Mouse (Mus musculus): Measurements from ENCODE around the gene Fam189b.
"Not testable (repeated sequence)": the region's sequence is repeated elsewhere in the genome, so short reads cannot be mapped to it uniquely, and the experiment has no call there.

Gene Fam189b

DNA sequence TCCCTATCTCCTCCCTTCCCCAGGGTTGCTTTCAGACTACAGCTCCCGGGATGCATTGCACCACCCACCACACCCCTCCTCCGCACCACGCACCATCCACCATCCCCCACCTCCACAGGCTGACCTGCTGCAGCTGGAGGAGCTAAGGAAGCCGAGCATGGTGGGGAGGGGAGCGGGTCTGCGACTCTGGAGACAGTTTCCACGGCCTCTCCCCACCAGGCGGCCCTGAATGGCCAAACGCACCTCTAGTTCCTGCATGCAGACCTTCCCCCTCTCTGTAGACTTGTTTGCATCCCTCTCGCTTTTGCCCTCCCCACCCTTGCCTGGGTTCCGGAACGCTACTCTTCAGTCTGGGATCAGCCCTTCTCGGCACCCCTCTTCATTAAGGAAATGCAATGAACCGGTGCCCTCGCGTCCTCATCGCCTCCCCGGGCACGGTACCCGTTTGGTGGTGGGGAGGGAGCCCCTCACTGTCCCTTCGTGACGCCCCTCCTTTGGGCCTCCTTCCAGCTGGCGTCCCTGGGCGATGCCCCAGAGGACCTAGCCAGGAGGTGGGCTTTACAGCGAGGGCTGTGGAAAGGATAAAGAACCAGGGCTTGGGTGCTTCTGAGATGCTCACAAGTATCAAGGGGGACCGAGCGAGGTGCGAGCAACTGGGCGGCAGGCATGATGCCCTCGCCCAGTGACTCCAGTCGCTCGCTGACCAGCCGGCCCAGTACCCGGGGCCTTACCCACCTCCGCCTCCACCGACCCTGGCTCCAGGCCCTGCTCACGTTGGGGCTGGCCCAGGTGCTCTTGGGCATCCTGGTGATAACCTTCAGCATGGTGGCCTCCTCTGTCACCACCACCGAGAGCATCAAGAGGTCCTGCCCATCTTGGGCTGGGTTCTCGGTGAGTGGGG is at the start of gene Fam189b:
TSS of gene Fam189b (plus strand) at position 86 of the 901 bp plus-strand sequence.
- DNase-seq = peak; percentile 91

DNA sequence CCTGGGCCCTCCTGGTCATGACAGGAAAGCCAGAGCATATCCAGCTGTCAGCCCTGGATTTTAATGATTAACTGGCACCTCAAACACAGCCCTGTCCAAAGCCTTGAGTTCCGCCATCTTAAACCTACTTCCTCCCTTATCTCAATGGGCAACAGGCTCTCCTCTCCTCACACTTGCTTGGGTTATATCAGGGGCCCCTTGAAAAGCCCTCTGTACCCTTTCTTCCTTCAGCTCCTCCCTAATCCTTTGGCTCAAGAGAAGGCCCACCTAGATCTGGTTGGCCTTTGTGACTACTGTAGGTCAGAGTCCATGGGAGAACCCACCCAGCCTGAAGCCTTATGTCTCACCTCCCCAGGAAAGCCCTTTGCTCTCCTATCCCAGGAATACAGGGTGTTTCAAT is 49.2 kb upstream of the Fam189b start:
- DNase-seq = no peak

DNA sequence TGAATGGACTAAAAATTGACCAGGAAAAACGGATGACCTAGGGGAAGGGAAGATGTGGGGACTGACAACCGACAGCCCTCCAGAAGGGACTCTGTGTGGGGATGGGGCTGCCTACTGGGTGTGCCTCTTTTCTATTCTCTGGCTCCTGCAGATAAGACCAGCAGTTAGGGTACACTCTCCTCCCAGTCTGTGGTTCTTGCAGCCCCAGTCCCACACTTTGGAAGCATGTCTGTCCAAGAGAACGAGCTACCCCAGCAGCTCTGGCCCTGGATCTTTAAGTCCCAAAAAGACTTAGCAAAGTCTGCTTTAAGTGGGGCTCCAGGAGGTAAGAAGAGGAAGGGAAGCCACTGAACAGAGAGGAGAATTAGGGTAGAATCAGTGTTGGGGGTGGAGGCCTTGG is 47.0 kb upstream of the Fam189b start, which contains the start of gene Pklr:
TSS of gene Pklr (plus strand) at position 185 of the 400 bp plus-strand sequence.
- no peak for DNase-seq

DNA sequence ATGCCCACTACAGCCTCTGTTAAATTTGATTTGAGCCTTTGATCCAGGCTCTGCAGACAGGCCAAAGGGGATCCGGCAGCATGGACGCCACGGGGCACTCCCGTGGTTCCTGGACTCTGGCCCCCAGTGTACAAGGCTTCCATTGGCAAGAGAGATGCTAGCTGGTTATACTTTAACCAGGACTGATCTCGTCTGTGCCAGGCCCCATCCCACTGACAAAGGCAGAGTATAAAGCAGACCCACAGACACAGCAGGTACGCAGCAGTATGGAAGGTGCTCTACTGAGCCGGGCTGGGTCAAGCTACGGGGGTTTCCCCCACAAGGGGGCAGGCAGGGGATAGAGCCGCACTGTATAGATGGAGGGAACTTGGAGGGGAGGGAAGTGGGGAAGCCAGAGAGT is 46.6 kb upstream of the Fam189b start:
- no peak for DNase-seq

DNA sequence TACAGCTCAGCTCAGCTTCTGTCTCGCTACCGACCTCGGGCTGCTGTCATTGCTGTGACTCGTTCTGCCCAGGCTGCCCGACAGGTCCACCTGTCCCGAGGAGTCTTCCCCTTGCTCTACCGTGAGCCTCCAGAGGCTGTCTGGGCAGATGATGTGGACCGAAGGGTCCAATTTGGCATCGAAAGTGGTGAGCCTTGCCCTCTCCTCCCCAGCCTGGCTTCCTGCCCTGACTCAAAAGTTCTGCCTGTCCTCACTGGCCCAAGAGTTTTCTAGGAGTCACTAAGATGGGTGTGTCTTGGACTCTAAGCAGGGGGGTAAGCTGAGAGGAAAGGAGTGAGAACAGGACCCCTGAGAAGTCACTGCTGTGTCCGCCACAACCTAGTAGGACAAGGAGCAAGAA is 38.1 kb upstream of the Fam189b start:
- no peak for DNase-seq

DNA sequence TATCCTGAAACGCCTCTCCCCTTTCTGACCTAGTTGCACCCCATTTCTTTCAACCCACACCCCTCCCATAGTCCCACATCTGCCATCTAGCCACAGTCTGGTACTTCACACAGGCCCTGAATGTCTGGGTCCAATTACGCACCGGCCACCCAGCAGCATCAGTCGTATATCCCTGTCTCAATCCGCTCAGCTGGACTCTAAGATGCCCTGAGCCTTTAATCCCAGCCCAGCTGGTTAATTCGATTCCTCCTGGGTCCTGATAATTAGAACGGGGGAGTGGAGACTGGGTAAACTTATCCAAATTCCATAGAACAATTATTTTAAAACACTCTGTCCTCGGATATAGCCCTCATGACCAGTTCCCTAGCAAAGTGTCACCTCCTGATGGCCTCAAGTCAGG is 37.4 kb upstream of the Fam189b start:
- no peak for DNase-seq

DNA sequence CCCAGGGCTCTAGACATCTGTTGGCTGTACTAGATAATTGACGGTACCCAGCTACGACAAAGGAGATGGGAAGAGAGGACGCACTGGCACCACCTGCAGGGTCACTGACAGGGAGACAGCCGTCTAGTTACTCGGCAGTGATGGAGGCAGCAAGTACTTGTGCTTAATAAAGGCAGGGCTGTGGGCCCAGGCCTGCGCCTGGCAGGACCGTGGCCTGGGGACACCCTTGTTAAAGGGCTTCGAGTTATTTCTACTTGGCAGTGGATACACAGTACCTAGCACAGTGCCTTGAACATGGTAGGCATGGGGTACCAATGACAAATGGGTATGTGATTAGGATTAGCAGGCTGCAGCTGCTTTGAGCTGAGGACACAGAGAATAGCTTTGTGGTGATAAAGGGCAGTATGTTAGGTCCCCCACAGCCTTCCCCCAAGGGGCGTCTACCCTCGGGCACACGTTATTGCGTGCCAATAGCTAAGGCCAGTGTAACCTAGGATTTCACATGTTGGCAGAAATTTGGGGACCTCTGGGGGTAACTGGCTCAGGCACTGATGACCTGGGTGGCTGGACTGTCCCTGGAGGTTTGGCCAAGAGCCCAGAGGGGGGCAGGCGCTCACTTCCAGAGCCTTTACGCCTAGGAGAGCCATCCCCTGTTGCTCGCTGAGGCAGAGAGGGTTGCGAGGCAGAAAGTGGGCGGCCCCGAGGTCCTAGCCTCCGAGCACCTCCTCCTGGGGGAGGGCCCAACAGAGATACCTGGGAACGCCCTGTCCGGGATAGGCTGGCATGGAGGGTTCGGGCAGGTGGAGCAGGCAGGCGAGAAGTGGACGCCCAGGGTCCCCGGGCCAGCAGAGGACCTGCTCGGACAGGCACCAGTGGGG is 35.6 kb upstream of the Fam189b start:
- peak in 1 of 2 experiments; percentile 19 for DNase-seq

DNA sequence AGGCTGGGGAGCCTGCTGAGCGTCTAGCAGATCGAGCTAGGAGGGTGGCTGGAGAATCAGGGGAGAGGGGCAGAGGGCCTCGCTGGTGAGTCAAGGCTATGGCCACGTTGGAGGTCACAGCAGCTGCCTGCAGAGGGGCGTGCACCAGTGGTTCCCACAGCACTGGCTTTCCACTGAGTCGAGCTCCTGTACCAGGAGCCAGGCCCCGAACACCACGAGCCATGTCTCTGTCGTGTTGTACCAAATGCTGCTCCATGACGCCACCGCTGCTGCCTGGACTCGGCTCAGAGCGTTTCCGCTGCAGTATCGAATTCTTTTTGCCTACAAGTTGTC is 35.0 kb upstream of the Fam189b start:
- DNase-seq = no peak

DNA sequence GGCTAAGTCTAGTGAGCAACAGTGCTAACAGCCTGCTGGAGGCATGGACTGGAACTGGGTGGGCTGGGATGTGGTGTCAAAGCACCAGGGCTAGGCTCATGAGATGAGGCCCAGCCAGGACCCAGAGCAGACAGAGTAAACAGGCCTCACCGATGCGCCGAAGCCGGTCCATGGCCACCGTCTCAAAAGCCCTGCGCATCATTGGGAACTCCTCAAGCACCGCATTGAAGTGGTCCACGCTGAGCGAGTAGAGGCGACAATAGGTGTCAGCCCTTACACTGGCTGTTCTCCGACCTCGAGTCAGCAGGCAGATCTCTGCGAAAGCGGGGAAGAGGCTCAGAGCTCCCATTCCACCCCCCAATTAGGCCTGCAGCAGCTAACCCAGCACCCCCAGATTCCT is 34.4 kb upstream of the Fam189b start:
- DNase-seq = no peak

DNA sequence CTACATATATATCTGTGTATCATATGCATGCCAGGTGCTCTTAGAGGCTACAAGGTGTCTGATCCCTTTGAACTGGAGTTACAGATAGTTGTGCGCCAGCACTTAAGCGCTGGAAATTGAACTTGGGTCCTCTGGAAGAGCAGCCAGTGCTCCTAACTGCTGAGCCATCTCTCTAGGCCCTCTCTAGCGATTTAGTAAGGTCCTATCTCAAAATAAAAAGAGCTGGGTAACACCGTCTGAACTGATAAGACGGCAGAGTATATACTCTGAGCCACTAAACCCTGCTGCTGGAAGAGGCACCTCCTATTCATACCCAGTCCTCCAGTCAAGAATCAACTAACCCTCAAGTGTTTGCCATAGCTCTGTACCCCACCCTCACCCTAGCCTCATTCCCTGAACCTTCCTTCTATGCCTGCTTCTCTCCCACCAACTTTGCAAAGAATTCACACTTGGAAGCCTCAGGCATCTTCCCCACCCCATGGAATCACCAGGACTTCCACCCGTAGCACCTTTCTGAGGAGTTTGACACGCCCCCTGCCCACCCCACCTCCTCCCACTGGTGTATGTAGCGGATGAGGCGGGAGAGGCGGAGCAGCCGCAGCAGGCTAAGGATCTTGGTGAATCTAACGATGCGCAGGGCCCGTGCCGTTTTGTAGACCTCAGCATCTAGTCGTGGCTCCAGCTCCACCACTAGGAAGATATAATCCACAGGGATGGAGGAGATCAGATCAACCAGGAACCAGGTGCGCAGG is 30.7 kb upstream of the Fam189b start:
- DNase-seq = no peak

DNA sequence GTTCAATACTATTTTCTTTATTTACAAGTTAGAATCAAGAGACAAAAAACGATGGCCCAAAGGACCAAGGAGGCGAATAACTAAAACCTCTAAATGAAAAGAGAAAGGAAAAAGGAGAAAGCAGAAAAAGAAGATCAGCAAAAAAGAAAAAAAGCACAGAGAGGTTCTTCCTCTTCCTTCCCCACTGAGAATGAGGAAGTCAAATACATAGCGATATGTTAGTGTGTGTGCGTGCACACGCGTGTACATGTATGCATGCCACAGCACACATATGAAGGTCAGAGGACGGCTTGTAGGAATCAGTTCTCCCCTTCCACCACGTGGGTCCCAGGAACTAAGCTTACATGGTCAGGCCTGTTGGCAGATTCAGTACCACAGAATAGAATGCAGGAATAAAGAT is 26.0 kb upstream of the Fam189b start:
- DNase-seq = no peak

DNA sequence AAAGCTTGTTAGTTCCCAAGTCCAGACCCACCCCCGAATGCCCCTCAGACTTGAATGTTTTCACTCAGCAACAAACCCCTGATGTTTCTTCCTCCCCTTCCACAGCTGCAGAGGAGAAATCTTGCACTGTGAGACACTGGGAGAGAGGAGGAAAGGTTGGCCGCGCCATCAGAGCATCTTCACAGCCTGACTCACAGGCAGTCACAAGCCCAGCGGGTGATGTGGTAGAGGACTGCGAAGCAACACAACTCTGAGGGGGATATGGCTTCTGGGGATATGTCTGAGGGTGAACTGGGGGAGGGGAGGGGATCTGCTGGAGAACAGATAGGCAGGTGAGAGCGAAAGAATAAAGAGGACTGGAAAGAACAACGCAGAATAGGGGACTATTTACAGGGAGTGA is 24.3 kb upstream of the Fam189b start:
- no peak for DNase-seq

DNA sequence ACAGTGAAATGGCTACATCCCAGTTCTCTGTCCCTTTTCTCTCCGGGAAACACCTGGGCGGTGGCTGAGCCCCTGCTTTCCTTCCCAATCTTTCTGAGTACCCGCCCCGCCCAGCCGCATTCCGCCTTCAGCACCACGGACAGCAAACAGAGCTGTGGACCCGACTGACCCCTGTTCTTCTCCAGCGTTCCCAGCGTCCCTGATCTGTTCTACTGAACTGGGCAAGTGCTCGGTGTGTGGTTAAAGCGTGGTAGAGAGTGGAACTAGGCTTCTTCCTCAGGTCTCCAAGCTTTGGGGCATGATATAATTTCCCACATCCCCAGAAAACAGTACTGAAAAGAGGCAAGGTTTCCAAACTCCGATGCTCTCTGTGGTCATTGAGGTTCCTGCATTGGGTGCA is 23.7 kb upstream of the Fam189b start:
- peak in 1 of 2 experiments; percentile 31 for DNase-seq

DNA sequence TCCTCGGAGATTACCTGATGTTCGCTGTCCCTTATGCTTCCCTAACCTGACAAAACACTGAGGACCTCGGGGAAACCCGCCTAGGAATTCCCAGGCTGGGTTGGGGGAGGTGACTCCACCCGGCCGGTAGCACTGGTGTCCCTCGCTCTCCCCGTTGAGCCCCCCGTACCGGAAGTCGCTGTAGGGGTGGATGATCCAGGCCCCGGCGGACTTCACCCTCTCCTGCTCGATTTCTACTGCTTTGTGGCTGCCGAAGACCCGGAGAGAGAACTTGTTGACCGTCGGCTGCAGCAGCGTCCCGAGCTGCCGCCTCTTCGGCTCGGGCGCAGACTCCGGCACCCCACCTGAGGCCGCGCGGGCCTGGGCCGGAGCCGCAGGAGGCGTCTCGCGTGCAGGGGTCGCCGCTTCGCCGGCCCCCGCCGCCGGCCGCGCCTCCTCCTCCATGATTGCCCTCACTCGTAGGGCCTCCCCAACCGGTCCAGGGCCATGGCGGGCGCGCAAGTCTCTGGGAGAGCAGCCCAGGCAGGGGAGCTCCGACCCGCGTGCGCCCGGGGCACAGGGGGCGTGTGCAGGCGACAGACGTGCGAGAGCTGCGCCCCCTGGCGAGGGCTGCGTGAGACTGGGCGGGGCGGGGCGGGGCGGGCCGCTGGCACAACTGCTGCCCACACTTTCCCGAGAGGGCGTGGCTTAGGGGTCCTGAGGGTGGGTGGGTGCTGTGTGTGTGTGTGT is 23.2 kb upstream of the Fam189b start, which contains the start of gene Hcn3:
TSS of gene Hcn3 (minus strand) at position 581 of the 729 bp plus-strand sequence.
- peak; percentile 74 to 82 for DNase-seq

DNA sequence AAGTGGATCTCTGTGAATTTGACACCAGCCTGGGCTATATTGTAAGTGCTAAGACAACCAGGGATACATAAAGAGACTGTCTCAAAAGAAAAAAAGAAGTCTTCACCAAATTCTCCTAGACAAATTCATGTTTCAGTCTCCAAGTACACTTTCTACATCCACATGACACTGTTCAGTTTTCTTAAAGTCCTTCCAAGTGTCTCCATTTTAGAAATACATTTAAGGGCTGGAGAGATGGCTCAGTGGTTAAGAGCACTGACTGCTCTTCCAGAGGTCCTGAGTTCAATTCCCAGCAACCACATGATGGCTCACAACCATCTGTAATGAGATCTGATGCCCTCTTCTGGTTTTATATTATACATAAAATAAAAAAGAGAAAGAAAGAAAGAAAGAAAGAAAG is 21.7 kb upstream of the Fam189b start:
- not testable (repeated sequence) for DNase-seq

DNA sequence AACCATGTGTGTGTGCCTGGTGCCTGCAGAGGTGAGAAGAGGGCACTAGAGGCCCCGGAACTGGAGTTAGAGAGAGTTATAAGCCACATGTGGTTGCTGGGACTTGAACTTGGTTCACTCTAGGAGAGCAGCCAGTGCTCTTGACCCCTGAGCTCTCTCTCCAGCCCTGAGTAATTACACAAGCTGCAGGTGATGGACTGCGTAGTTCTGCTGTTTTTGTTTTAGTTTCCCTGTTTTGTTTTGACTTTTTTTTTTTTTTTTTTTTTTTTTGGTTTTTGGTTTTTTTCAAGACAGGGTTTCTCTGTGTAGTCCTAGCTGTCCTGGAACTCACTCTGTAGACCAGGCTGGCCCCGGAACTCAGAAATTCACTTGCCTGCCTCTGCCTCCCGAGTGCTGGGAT is 21.2 kb upstream of the Fam189b start:
- no peak for DNase-seq

DNA sequence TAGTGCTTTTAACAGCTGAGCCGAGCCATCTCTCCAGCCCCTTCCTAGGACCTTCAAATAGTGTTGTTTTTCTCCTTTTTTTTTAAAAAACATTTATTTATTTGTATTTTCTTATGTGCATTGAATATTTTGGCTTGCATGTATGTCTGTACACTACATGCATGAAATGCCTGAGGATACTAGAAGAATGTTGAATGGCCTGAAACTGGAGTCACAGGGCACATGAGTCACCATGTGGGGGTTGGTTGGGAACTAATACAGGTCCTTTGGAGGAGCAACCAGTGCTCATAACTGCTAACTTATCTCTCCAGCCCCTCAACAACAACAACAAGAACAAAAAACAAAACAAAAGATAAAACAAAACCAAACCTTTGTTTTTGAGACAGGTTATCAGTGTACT is 19.8 kb upstream of the Fam189b start:
- DNase-seq = no peak

DNA sequence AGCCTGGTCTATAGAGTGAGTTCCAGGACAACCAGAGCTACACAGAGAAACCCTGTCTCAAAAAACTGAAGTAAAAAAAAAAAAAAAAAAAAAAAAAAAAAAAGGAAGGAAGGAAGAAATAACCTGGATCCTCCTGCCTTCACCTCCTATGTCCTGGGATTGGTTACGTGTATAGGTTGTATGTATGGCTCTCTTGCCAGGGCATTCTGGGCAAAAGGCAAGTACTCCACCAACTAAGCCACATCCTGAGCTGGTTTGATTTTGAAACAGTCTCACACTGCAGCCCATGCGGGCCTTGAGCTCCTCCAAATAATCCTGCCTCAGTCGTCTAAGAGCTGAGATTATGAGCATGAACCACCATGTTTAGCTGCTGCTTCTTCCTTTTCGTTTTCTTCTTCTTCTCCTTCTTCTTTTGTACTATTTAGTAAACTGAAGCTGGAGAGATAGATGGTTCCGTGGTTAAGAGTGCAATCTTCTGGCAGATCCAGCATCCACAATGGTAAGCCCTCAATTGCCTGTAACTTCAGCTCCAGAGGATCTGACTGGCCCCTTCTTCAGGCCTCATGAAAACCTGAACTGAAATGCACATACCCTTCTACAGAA is 19.2 kb upstream of the Fam189b start:
- DNase-seq = no peak

DNA sequence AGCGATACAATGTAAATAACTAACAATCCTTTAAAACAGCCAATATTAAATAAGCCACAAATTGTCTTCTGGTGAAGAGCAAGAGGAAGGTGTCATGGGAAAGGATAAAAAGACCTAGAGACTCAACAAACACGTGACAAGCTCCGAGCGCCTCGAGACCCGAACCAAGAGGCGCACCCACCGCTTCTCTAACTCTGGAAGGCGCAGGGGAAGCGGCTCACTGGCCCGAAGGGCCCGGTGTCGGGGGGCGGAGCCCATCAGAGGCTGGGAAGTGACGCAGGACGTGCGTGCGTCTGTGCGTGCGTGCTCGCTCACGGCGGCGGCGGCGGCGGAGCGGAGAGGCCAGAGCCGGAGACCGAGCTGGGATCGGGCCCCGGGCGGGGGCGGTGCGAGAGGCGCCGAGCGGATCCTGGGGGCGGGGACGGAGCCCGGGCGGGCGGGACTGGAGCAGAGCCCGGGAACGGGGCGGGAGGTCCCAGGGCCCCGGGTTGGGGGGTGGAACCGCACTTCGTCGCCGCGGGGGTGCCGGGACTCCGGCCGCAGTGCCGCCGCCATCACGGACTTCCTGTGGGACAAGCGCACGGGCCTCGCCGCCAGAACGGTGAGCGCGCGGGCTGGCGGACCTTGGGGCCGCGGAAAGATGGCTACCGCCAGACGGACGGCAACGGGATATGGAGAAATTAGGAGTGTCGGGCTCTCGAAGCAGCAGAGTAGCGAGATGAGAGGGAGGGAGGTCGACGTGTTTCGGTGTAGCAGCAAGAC is 18.3 kb upstream of the Fam189b start, which contains the start of gene Clk2:
TSS of gene Clk2 (plus strand) at position 290 of the 762 bp plus-strand sequence.
- DNase-seq = peak; percentile 93 to 95

DNA sequence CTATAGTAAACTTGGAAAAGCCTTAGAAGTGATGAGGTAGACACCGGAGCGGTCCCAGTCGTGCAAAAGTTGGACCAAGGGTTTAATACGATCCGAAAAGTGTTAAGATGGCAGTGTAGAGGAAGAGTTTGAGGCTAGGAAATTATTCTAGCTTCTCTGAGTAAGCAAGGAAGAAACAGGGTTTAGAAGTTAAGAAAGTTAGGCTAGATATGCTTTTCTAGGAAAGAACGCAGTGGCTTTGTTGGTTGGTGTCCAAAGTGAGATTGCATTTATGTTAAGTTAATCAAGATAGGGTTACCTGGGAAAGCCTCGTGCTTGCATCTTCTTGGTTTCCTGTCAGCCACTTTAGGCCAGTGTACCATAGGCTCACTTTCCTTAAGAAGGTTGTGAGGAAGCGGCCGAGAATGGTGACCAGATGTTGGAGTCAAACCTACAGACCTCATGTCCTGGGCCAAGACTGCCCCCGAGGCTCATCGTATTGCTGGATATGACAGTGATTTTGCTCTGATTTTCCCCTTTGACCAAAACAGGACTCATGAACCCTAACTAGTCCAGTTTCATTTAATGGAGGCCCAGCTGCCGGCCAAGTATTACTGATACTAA is 17.6 kb upstream of the Fam189b start:
- DNase-seq = no peak

All from cerebellum, postnatal 14 days (tissue).